Mouse (Mus musculus) lung, embryonic 16.5 days (tissue): ENCODE measurements around the gene Chka. TPM values are rescaled to one million over a fixed set of nuclear protein-coding genes. Genes with fewer than 3 reads are reported as not detected.

Source experiments
- ATAC-seq: fragments of 200-750 bp; cut with Nextera tagmentation; 2 replicates; pipeline ENCODE4 v1.8.0; 2017; ENCODE audit warnings: low read depth, mild to moderate bottlenecking, moderate library complexity
- H3K27ac ChIP-seq: fragments of 300-500 bp; sonication (generic); 2 replicates; pipeline ENCODE4 v1.5.1; 2014; ENCODE audit warnings: mild to moderate bottlenecking, control low read depth, low read length
- H3K27me3 ChIP-seq: fragments of 300-500 bp; sonication (generic); 2 replicates; pipeline ENCODE4 v1.6.1; 2014; ENCODE audit warnings: low read depth, low read length, mixed read lengths; ENCODE audit not compliant: control insufficient read depth, insufficient read depth
- H3K36me3 ChIP-seq: fragments of 300-500 bp; sonication (generic); 2 replicates; pipeline ENCODE4 v1.6.1; 2014; ENCODE audit warnings: low read length; ENCODE audit not compliant: control insufficient read depth, insufficient read depth
- H3K4me1 ChIP-seq: fragments of 300-500 bp; sonication (generic); replicated peaks from 2 replicates; pipeline ENCODE4 v1.6.1; 2014; ENCODE audit warnings: low read length, mixed read lengths; ENCODE audit not compliant: control insufficient read depth, insufficient read depth
- H3K4me2 ChIP-seq: fragments of 300-500 bp; sonication (generic); 2 replicates; pipeline ENCODE4 v1.6.1; 2014; ENCODE audit warnings: low read depth, low read length, control low read depth
- H3K4me3 ChIP-seq: fragments of 300-500 bp; sonication (generic); 2 replicates; pipeline ENCODE4 v1.5.1; 2014; ENCODE audit warnings: mild to moderate bottlenecking, low read length, control low read depth
- H3K9ac ChIP-seq: fragments of 300-500 bp; sonication (generic); 2 replicates; pipeline ENCODE4 v1.6.1; 2014; ENCODE audit warnings: low read length, control low read depth
- H3K9me3 ChIP-seq: fragments of 300-500 bp; sonication (generic); 2 replicates; pipeline ENCODE4 v1.6.1; 2016; ENCODE audit warnings: low read length; ENCODE audit not compliant: control insufficient read depth
- WGBS: fragments of 180-500 bp; shearing (Covaris S2); extraction: QIAGEN DNeasy Blood & Tissue Kit; methylation state at CpG from one replicate; pipeline ENCODE4 v1.1.7; 2014; 5-methylcytosine and 5-hydroxymethylcytosine counted together
- polyA plus RNA-seq: library from polyadenylated mRNA; unstranded; fragments of >200 nt; fragmentation: Nextera tagmentation; extraction: Ambion mirVana; gene quantifications from 2 replicates; pipeline ENCODE4 v1.2.1, GENCODE M21; 2015

Gene Chka
- polyA plus RNA-seq, 1 experiment from 2014 or later = 56.8 TPM

- ATAC-seq = 0 out of 2 replicates have a peak, but pooled peaks have one; percentile 5
- H3K9me3 ChIP-seq = no peaks in the 10 kb centered on the region
- H3K4me2 ChIP-seq = no peak overlapping the region
- H3K9ac ChIP-seq = no peak overlapping the region
- peaks cover 82% of the 10 kb centered on the region for H3K36me3 ChIP-seq
- H3K27me3 ChIP-seq = no peaks in the 10 kb centered on the region
- no peaks in the 10 kb centered on the region for H3K4me1 ChIP-seq
- H3K27ac ChIP-seq = no peak overlapping the region
- WGBS = 69% methylated on average over 4 of the region's 4 CpGs
- no peak overlapping the region for H3K4me3 ChIP-seq
These were observed 42.1 kb downstream of the Chka start for GRCm38 (mm10) chr19:3893545-3894116.

GRCm38 (mm10) chr19:3894294-3894693 lies 42.7 kb downstream of the Chka start:
- Histone ChIP-seq H3K27me3 (no peaks in the 10 kb centered on the region), H3K27ac (no peak overlapping the region)
- 74% methylated on average over 2 of the region's 2 CpGs for WGBS

GRCm38 (mm10) chr19:3895171-3895631 lies 43.6 kb downstream of the Chka start:
- 34% methylated on average over 3 of the region's 3 CpGs for WGBS
- Histone ChIP-seq H3K4me2 (no peak overlapping the region), H3K4me1 (no peaks in the 10 kb centered on the region), H3K9me3 (no peaks in the 10 kb centered on the region), H3K27ac (no peak overlapping the region), H3K27me3 (no peaks in the 10 kb centered on the region), H3K36me3 (peaks cover 84% of the 10 kb centered on the region), H3K4me3 (no peak overlapping the region), H3K9ac (no peak overlapping the region)
- no peak for ATAC-seq

More at GRCm38 (mm10) chr19:3894294-3894693, 42.7 kb downstream of the Chka start:
- no peak overlapping the region for H3K4me3 ChIP-seq
- no peaks in the 10 kb centered on the region for H3K4me1 ChIP-seq
- no peak overlapping the region for H3K9ac ChIP-seq
- H3K36me3 ChIP-seq = peaks cover 81% of the 10 kb centered on the region
- no peaks in the 10 kb centered on the region for H3K9me3 ChIP-seq
- H3K4me2 ChIP-seq = no peak overlapping the region
- no peak for ATAC-seq

- Histone ChIP-seq H3K27ac (no peak overlapping the region), H3K36me3 (peaks cover 78% of the 10 kb centered on the region), H3K27me3 (no peaks in the 10 kb centered on the region), H3K4me2 (no peak overlapping the region), H3K9me3 (no peaks in the 10 kb centered on the region), H3K4me1 (no peaks in the 10 kb centered on the region), H3K4me3 (no peak overlapping the region), H3K9ac (no peak overlapping the region)
- WGBS = 87% methylated on average over 10 of the region's 10 CpGs
- no peak for ATAC-seq
These were observed 44.6 kb downstream of the Chka start for GRCm38 (mm10) chr19:3896208-3896607.

- no peaks in the 10 kb centered on the region for H3K27me3 ChIP-seq
- no peak overlapping the region for H3K27ac ChIP-seq
- H3K4me1 ChIP-seq = no peaks in the 10 kb centered on the region
- H3K4me3 ChIP-seq = no peak overlapping the region
- H3K36me3 ChIP-seq = peaks cover 80% of the 10 kb centered on the region
- WGBS = 83% methylated on average over 5 of the region's 5 CpGs
- H3K4me2 ChIP-seq = no peak overlapping the region
- H3K9ac ChIP-seq = no peak overlapping the region
- no peak for ATAC-seq
- H3K9me3 ChIP-seq = no peaks in the 10 kb centered on the region
These were observed 46.0 kb downstream of the Chka start for GRCm38 (mm10) chr19:3897557-3897956.

- no peak overlapping the region for H3K27ac ChIP-seq
- no peak overlapping the region for H3K4me2 ChIP-seq
- peaks cover 75% of the 10 kb centered on the region for H3K36me3 ChIP-seq
- no peaks in the 10 kb centered on the region for H3K27me3 ChIP-seq
- peaks cover 2% of the 10 kb centered on the region; the same call in 1 of the 2 replicates for H3K4me1 ChIP-seq
- H3K4me3 ChIP-seq = no peak overlapping the region
- no peak overlapping the region for H3K9ac ChIP-seq
- 84% methylated on average over 7 of the region's 7 CpGs for WGBS
- H3K9me3 ChIP-seq = no peaks in the 10 kb centered on the region
- no peak for ATAC-seq
These were observed 47.4 kb downstream of the Chka start for GRCm38 (mm10) chr19:3898952-3899351.

- Histone ChIP-seq H3K9ac (no peak overlapping the region), H3K27me3 (no peaks in the 10 kb centered on the region), H3K36me3 (peaks cover 73% of the 10 kb centered on the region), H3K4me3 (no peak overlapping the region), H3K4me1 (peaks cover 9% of the 10 kb centered on the region), H3K9me3 (no peaks in the 10 kb centered on the region), H3K27ac (no peak overlapping the region), H3K4me2 (no peak overlapping the region)
- ATAC-seq = no peak
- 90% methylated on average over 4 of the region's 4 CpGs for WGBS
These were observed 48.0 kb downstream of the Chka start for GRCm38 (mm10) chr19:3899618-3900017.

GRCm38 (mm10) chr19:3902966-3903365 lies 51.4 kb downstream of the Chka start:
- H3K36me3 ChIP-seq = peaks cover 44% of the 10 kb centered on the region
- no peaks in the 10 kb centered on the region for H3K9me3 ChIP-seq
- H3K9ac ChIP-seq = no peak overlapping the region
- H3K4me1 ChIP-seq = peaks cover 36% of the 10 kb centered on the region
- 74% methylated on average over 12 of the region's 12 CpGs for WGBS
- H3K4me2 ChIP-seq = no peak overlapping the region
- no peak overlapping the region for H3K4me3 ChIP-seq
- no peak overlapping the region for H3K27ac ChIP-seq
- no peaks in the 10 kb centered on the region for H3K27me3 ChIP-seq
- no peak for ATAC-seq

- H3K9ac ChIP-seq = 0 out of 2 replicates have a peak overlapping the region, but pooled peaks have one; percentile 37
- peaks cover 44% of the 10 kb centered on the region for H3K36me3 ChIP-seq
- no peaks in the 10 kb centered on the region for H3K27me3 ChIP-seq
- H3K9me3 ChIP-seq = no peaks in the 10 kb centered on the region
- H3K4me1 ChIP-seq = peaks cover 37% of the 10 kb centered on the region
- H3K4me2 ChIP-seq = peak overlapping the region; percentile 88; the same call in 1 of the 2 replicates
- no peak overlapping the region for H3K4me3 ChIP-seq
- no peak for ATAC-seq
- 72% methylated on average over 25 of the region's 25 CpGs for WGBS
- no peak overlapping the region; the same call in 1 of the 2 replicates for H3K27ac ChIP-seq
These were observed 52.2 kb downstream of the Chka start for GRCm38 (mm10) chr19:3903648-3904362.
